Mouse (Mus musculus): ENCODE measurements around the gene Il23r. TPM values are rescaled to one million over a fixed set of nuclear protein-coding genes. Genes with fewer than 3 reads are reported as not detected.

Il23r gene
- total and polyA plus RNA-seq, 2 experiments = not detected

DNA sequence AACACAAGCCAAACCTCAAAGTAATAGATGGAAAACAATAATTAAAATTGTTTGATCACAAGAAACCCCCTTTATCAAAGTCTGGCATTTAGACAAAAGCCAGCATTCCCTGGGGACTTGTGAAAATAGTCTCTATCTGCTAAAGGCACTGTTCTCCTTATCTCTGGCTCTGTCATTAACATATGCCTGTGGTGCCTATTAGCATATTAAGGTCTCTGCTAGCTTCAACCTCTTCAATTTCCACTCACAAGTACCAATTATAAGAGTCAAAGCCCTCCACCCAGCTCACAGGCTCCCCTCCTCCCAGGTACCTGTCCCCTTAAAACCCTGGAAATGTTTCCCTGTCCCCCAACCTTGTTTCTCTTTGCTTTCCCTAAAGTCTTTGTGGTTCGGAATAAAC lies 20.4 kb downstream of the Il23r start:
- no peak overlapping the region for H3K9ac ChIP-seq (ENCODE audit: low read depth, low read length)
- 25% methylated on average over 1 of the region's 1 CpGs for WGBS
- H3K4me3 ChIP-seq (ENCODE audit: insufficient read depth, low read depth, low read length) = no peak overlapping the region
- H3K79me2 ChIP-seq (ENCODE audit: control insufficient read depth, insufficient read depth, low read length) = no peaks in the 10 kb centered on the region
- H3K27ac ChIP-seq (replicated peaks; ENCODE audit: insufficient read depth, low read depth, low read length) = no peak overlapping the region
- no peaks in the 10 kb centered on the region for H3K4me1 ChIP-seq (ENCODE audit: control insufficient read depth, insufficient read depth, low read length)
- TF ChIP-seq CTCF (IDR thresholded peaks at IDR 0.05; ENCODE audit: low read depth, low read length) = no peak
- TF ChIP-seq POLR2A (IDR thresholded peaks at IDR 0.05; ENCODE audit: extremely low read depth, insufficient read depth, low read length) = no peak
- H3K36me3 ChIP-seq (ENCODE audit: control insufficient read depth, insufficient read depth, low read length) = no peaks in the 10 kb centered on the region
- DNase-seq (ENCODE audit: extremely low read depth, low read depth, low spot score) = no peak
- H3K27me3 ChIP-seq (ENCODE audit: control insufficient read depth, insufficient read depth, low read length) = peaks cover 3% of the 10 kb centered on the region; the same call in 1 of the 2 replicates

GRCm38 (mm10) chr6:67459424-67459823 lies 32.2 kb downstream of the Il23r start:
- DNase-seq (ENCODE audit: extremely low read depth, low read depth, low spot score) = no peak
- Histone ChIP-seq H3K9ac (ENCODE audit: low read depth, low read length) (no peak overlapping the region), H3K4me3 (ENCODE audit: insufficient read depth, low read depth, low read length) (no peak overlapping the region), H3K4me1 (ENCODE audit: control insufficient read depth, insufficient read depth, low read length) (no peaks in the 10 kb centered on the region), H3K79me2 (ENCODE audit: control insufficient read depth, insufficient read depth, low read length) (no peaks in the 10 kb centered on the region), H3K36me3 (ENCODE audit: control insufficient read depth, insufficient read depth, low read length) (no peaks in the 10 kb centered on the region), H3K27ac (replicated peaks; ENCODE audit: insufficient read depth, low read depth, low read length) (no peak overlapping the region), H3K27me3 (ENCODE audit: control insufficient read depth, insufficient read depth, low read length) (no peaks in the 10 kb centered on the region)
- 96% methylated on average over 1 of the region's 1 CpGs for WGBS
- no peak for TF ChIP-seq CTCF (IDR thresholded peaks at IDR 0.05; ENCODE audit: low read depth, low read length)
- TF ChIP-seq POLR2A (IDR thresholded peaks at IDR 0.05; ENCODE audit: extremely low read depth, insufficient read depth, low read length) = no peak

- WGBS = 61% methylated on average over 5 of the region's 5 CpGs
- no peaks in the 10 kb centered on the region for H3K27me3 ChIP-seq (ENCODE audit: control insufficient read depth, insufficient read depth, low read length)
- no peak overlapping the region for H3K9ac ChIP-seq (ENCODE audit: low read depth, low read length)
- TF ChIP-seq POLR2A (IDR thresholded peaks at IDR 0.05; ENCODE audit: extremely low read depth, insufficient read depth, low read length) = no peak
- no peak for TF ChIP-seq CTCF (IDR thresholded peaks at IDR 0.05; ENCODE audit: low read depth, low read length)
- peak; percentile 9 for DNase-seq (ENCODE audit: extremely low read depth, low read depth, low spot score)
- H3K27ac ChIP-seq (replicated peaks; ENCODE audit: insufficient read depth, low read depth, low read length) = no peak overlapping the region
- H3K36me3 ChIP-seq (ENCODE audit: control insufficient read depth, insufficient read depth, low read length) = no peaks in the 10 kb centered on the region
- no peak overlapping the region for H3K4me3 ChIP-seq (ENCODE audit: insufficient read depth, low read depth, low read length)
- no peaks in the 10 kb centered on the region for H3K4me1 ChIP-seq (ENCODE audit: control insufficient read depth, insufficient read depth, low read length)
- no peaks in the 10 kb centered on the region for H3K79me2 ChIP-seq (ENCODE audit: control insufficient read depth, insufficient read depth, low read length)
Measured at GRCm38 (mm10) chr6:67451330-67451729, 40.3 kb downstream of the Il23r start.

DNA sequence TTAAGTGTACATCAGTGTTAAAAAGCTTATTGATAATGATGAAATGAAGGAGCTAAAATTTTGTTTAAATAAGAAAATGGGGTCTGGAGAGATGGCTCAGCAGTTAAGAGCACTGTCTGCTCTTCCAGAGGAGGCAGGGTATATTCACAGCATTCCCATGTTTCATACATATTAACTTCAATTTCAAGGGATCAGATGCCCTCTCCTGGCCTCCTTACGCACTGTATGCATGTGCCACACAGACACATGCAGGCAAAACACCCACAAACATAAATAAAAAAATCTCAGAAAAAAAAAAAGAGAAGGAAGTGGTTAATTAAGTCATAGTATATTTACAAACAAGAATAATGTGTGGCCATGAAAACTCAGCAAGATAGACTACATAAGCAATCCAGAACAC lies 45.8 kb downstream of the Il23r start:
- WGBS = 89% methylated on average over 1 of the region's 1 CpGs

GRCm38 (mm10) chr6:67443124-67443523 lies 48.5 kb downstream of the Il23r start:
- Histone ChIP-seq H3K4me1 (ENCODE audit: control insufficient read depth, insufficient read depth, low read length) (peaks cover 5% of the 10 kb centered on the region; the same call in 1 of the 2 replicates), H3K27ac (replicated peaks; ENCODE audit: insufficient read depth, low read depth, low read length) (no peak overlapping the region), H3K79me2 (ENCODE audit: control insufficient read depth, insufficient read depth, low read length) (no peaks in the 10 kb centered on the region), H3K4me3 (ENCODE audit: insufficient read depth, low read depth, low read length) (no peak overlapping the region), H3K36me3 (ENCODE audit: control insufficient read depth, insufficient read depth, low read length) (no peaks in the 10 kb centered on the region), H3K27me3 (ENCODE audit: control insufficient read depth, insufficient read depth, low read length) (no peaks in the 10 kb centered on the region), H3K9ac (ENCODE audit: low read depth, low read length) (no peak overlapping the region)
- DNase-seq (ENCODE audit: extremely low read depth, low read depth, low spot score) = no peak
- 94% methylated on average over 6 of the region's 6 CpGs for WGBS
- TF ChIP-seq CTCF (IDR thresholded peaks at IDR 0.05; ENCODE audit: low read depth, low read length) (no peak), POLR2A (IDR thresholded peaks at IDR 0.05; ENCODE audit: extremely low read depth, insufficient read depth, low read length) (no peak)

More for the DNA sequence above, 45.8 kb downstream of the Il23r start:
- Histone ChIP-seq H3K27ac (replicated peaks; ENCODE audit: insufficient read depth, low read depth, low read length) (no peak overlapping the region), H3K27me3 (ENCODE audit: control insufficient read depth, insufficient read depth, low read length) (no peaks in the 10 kb centered on the region), H3K4me1 (ENCODE audit: control insufficient read depth, insufficient read depth, low read length) (peaks cover 5% of the 10 kb centered on the region; the same call in 1 of the 2 replicates), H3K79me2 (ENCODE audit: control insufficient read depth, insufficient read depth, low read length) (no peaks in the 10 kb centered on the region), H3K4me3 (ENCODE audit: insufficient read depth, low read depth, low read length) (no peak overlapping the region), H3K9ac (ENCODE audit: low read depth, low read length) (no peak overlapping the region), H3K36me3 (ENCODE audit: control insufficient read depth, insufficient read depth, low read length) (no peaks in the 10 kb centered on the region)
- TF ChIP-seq POLR2A (IDR thresholded peaks at IDR 0.05; ENCODE audit: extremely low read depth, insufficient read depth, low read length) (no peak), CTCF (IDR thresholded peaks at IDR 0.05; ENCODE audit: low read depth, low read length) (peak; percentile 13; the same call in 1 of the 2 replicates)
- no peak for DNase-seq (ENCODE audit: extremely low read depth, low read depth, low spot score)

DNA sequence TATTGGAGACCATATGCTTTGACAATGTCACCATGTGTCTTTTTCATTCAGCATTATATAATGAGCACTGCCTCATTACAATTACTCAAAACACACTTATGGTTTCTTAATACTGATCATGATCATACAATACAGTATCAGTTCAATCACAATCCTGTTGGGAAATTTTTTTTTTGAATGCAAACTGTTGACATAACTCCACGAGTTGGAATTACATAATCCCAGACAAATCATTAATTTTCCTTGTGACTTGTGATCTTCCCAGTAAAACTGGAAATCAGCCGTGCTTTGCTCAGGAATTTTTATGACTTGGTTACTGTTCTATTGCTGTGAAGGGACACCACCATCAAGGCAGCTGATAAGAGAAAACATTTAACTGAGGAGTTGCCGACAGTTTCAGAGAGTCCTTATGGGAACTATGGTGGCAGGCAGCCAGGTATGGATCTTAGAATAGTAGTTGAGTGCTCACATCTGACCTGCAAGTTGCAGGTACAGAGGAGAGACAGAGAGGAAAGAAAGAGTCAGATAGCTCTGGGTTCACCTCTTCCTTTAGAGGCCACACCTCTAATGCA lies 53.8 kb downstream of the Il23r start:
- peak; percentile 89 for DNase-seq (ENCODE audit: extremely low read depth, low read depth, low spot score)
- TF ChIP-seq CTCF (IDR thresholded peaks at IDR 0.05; ENCODE audit: low read depth, low read length) (no peak), POLR2A (IDR thresholded peaks at IDR 0.05; ENCODE audit: extremely low read depth, insufficient read depth, low read length) (no peak)
- 11% methylated on average over 3 of the region's 3 CpGs for WGBS

More for the DNA sequence above, 53.8 kb downstream of the Il23r start:
- H3K27me3 ChIP-seq (ENCODE audit: control insufficient read depth, insufficient read depth, low read length) = no peaks in the 10 kb centered on the region
- H3K4me1 ChIP-seq (ENCODE audit: control insufficient read depth, insufficient read depth, low read length) = peaks cover 7% of the 10 kb centered on the region; the same call in 1 of the 2 replicates
- no peaks in the 10 kb centered on the region for H3K36me3 ChIP-seq (ENCODE audit: control insufficient read depth, insufficient read depth, low read length)
- H3K4me3 ChIP-seq (ENCODE audit: insufficient read depth, low read depth, low read length) = no peak overlapping the region
- peak overlapping the region; percentile 35; the same call in 1 of the 2 replicates for H3K9ac ChIP-seq (ENCODE audit: low read depth, low read length)
- no peaks in the 10 kb centered on the region for H3K79me2 ChIP-seq (ENCODE audit: control insufficient read depth, insufficient read depth, low read length)
- H3K27ac ChIP-seq (replicated peaks; ENCODE audit: insufficient read depth, low read depth, low read length) = peak overlapping the region; percentile 31

Data from liver, adult 2 months (tissue).